Comparison of ENCODE assay signal across 26 mouse cellular contexts in the genomic region with DNA sequence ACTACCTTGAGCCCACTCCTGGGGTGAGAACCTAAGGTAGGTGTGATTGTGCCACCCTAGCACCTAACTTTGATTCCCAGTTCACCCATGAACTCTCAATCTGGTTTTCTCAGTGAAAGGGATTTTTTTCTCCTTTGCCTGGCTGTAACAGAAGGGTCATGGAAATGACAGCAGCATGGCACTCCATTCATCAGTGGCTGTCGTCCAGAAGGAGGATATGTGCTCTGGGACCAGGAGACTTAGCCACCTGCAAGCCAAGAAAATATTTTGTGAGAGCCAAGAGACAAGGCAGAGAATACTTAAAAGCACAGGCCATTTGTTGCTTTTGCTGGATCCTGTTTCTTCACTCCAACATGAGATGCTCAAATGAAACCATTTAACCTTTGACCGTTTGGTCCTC. TPM values are rescaled to one million over a fixed set of nuclear protein-coding genes. Genes with fewer than 3 reads are reported as not detected.
DNase-seq lines count a peak whose midpoint lies in the region; ATAC-seq and TF ChIP-seq lines count a peak whose summit lies in the region.
"Had no signal": no experiment of that assay in that cellular context is flagged by ENCODE, and none has a peak within 500 bp of the region (broad histone marks: within the 10 kb centered on the region; RNA-seq: fewer than 3 reads in every experiment).

No protein-coding gene starts in this region.

- no peak overlapping the region for H3K27ac ChIP-seq in hindbrain, postnatal 0 days
- no peak overlapping the region for H3K27ac ChIP-seq in hindbrain, embryonic 13.5 days
- H3K27ac ChIP-seq in midbrain, embryonic 11.5 days (ENCODE audit: low read depth, low read length): no peak overlapping the region
- H3K27ac ChIP-seq in midbrain, embryonic 13.5 days: no peak overlapping the region
- H3K27ac ChIP-seq: embryonic facial prominence, embryonic 13.5 days; embryonic facial prominence, embryonic 15.5 days; forebrain, embryonic 10.5 days; forebrain, embryonic 12.5 days had no signal

- 0 out of 2 replicates have a peak, but pooled peaks cover 3% of the 10 kb centered on the region for H3K4me1 ChIP-seq in hindbrain, postnatal 0 days (ENCODE audit: insufficient read depth, low read length)
- H3K4me1 ChIP-seq in hindbrain, embryonic 13.5 days (replicated peaks): peaks cover 12% of the 10 kb centered on the region
- no peaks in the 10 kb centered on the region for H3K4me1 ChIP-seq in midbrain, embryonic 11.5 days (ENCODE audit: control insufficient read depth, insufficient read depth, low read length)
- peaks cover 17% of the 10 kb centered on the region for H3K4me1 ChIP-seq in midbrain, embryonic 13.5 days (replicated peaks)
- H3K4me1 ChIP-seq: forebrain, embryonic 10.5 days had no signal

- H3K27me3 ChIP-seq in hindbrain, postnatal 0 days (ENCODE audit: insufficient read depth, low read length): no peaks in the 10 kb centered on the region; the same call in 1 of the 2 replicates
- peaks cover 18% of the 10 kb centered on the region for H3K27me3 ChIP-seq in hindbrain, embryonic 13.5 days
- H3K27me3 ChIP-seq in midbrain, embryonic 11.5 days (ENCODE audit: control insufficient read depth, insufficient read depth, low read length): peaks cover 6% of the 10 kb centered on the region
- H3K27me3 ChIP-seq in midbrain, embryonic 13.5 days: peaks cover 41% of the 10 kb centered on the region

- no peak for ATAC-seq in hindbrain, postnatal 0 days
- ATAC-seq in hindbrain, embryonic 13.5 days (ENCODE audit: low FRiP score): no peak
- no peak for ATAC-seq in midbrain, embryonic 11.5 days (ENCODE audit: low FRiP score)
- no peak for ATAC-seq in midbrain, embryonic 13.5 days
- ATAC-seq: forebrain, embryonic 14.5 days; forebrain, embryonic 16.5 days had no signal

- 55% methylated on average over 2 of the region's 2 CpGs for WGBS in hindbrain, postnatal 0 days
- 71% methylated on average over 2 of the region's 2 CpGs for WGBS in hindbrain, embryonic 13.5 days
- WGBS in midbrain, embryonic 11.5 days: 74% methylated on average over 2 of the region's 2 CpGs
- WGBS in midbrain, embryonic 13.5 days: 74% methylated on average over 2 of the region's 2 CpGs

- no peak overlapping the region for H3K9ac ChIP-seq in hindbrain, postnatal 0 days (replicated peaks; ENCODE audit: low read length)
- no peak overlapping the region for H3K9ac ChIP-seq in hindbrain, embryonic 13.5 days
- no peak overlapping the region for H3K9ac ChIP-seq in midbrain, embryonic 11.5 days (ENCODE audit: low read length)
- H3K9ac ChIP-seq in midbrain, embryonic 13.5 days (replicated peaks): no peak overlapping the region
- H3K9ac ChIP-seq: embryonic facial prominence, embryonic 13.5 days; embryonic facial prominence, embryonic 15.5 days; forebrain, embryonic 12.5 days had no signal

- DNase-seq in cerebellum, postnatal 14 days: peak; percentile 59 to 70
- DNase-seq in cerebellum, adult 9-11 months: no peak
- peak; percentile 33 for DNase-seq in hindbrain, postnatal 0 days (ENCODE audit: low spot score)
- peak; percentile 26 for DNase-seq in midbrain, embryonic 11.5 days (ENCODE audit: low spot score, missing footprints)
- DNase-seq: adrenal gland, adult 2 months; adrenal gland, postnatal 10 days; adrenal gland, postnatal 25 days; cerebellum, adult 11 months; cerebellum, adult 18-20 months; cerebellum, adult 9-10 months; cerebellum, postnatal 36 days; embryo, embryonic 11 days had no signal

- no peak for TF ChIP-seq CTCF in hindbrain, postnatal 0 days (IDR thresholded peaks at IDR 0.05; ENCODE audit: low read depth)

- H3K36me3 ChIP-seq in hindbrain, postnatal 0 days (ENCODE audit: insufficient read depth, low read length): no peaks in the 10 kb centered on the region
- no peaks in the 10 kb centered on the region for H3K36me3 ChIP-seq in hindbrain, embryonic 13.5 days
- no peaks in the 10 kb centered on the region for H3K36me3 ChIP-seq in midbrain, embryonic 11.5 days (ENCODE audit: control insufficient read depth, insufficient read depth, low read length)
- H3K36me3 ChIP-seq in midbrain, embryonic 13.5 days: no peaks in the 10 kb centered on the region
- H3K36me3 ChIP-seq: embryonic facial prominence, embryonic 13.5 days; embryonic facial prominence, embryonic 15.5 days; forebrain, embryonic 10.5 days; forebrain, embryonic 12.5 days had no signal

- no peak overlapping the region for H3K4me3 ChIP-seq in hindbrain, postnatal 0 days (ENCODE audit: low read length)
- no peak overlapping the region for H3K4me3 ChIP-seq in hindbrain, embryonic 13.5 days
- H3K4me3 ChIP-seq in midbrain, embryonic 11.5 days (ENCODE audit: low read depth, low read length): no peak overlapping the region
- no peak overlapping the region for H3K4me3 ChIP-seq in midbrain, embryonic 13.5 days (replicated peaks)
- H3K4me3 ChIP-seq: embryonic facial prominence, embryonic 13.5 days; embryonic facial prominence, embryonic 15.5 days; erythroblast, embryonic 14.5 days; forebrain, embryonic 10.5 days; forebrain, embryonic 12.5 days had no signal

- no peaks in the 10 kb centered on the region for H3K9me3 ChIP-seq in hindbrain, postnatal 0 days (ENCODE audit: low read length)
- H3K9me3 ChIP-seq in hindbrain, embryonic 13.5 days: no peaks in the 10 kb centered on the region
- no peaks in the 10 kb centered on the region for H3K9me3 ChIP-seq in midbrain, embryonic 11.5 days (ENCODE audit: control insufficient read depth, low read length)
- H3K9me3 ChIP-seq in midbrain, embryonic 13.5 days: no peaks in the 10 kb centered on the region
- H3K9me3 ChIP-seq: embryonic facial prominence, embryonic 13.5 days; embryonic facial prominence, embryonic 15.5 days; forebrain, embryonic 10.5 days; forebrain, embryonic 12.5 days had no signal

- H3K4me2 ChIP-seq in hindbrain, postnatal 0 days (ENCODE audit: low read depth, low read length): no peak overlapping the region
- no peak overlapping the region for H3K4me2 ChIP-seq in hindbrain, embryonic 13.5 days
- no peak overlapping the region for H3K4me2 ChIP-seq in midbrain, embryonic 11.5 days
- H3K4me2 ChIP-seq in midbrain, embryonic 13.5 days (replicated peaks): no peak overlapping the region
- H3K4me2 ChIP-seq: embryonic facial prominence, embryonic 13.5 days; embryonic facial prominence, embryonic 15.5 days; forebrain, embryonic 12.5 days had no signal

RNA-seq across cellular contexts. Expression of gene Prlhr, which starts 6.6 kb away (rescaled TPM):
- total RNA-seq in hindbrain, postnatal 0 days (2014; rRNA removed): 7.3 and 9.7 TPM in 2 replicates
- 0.18 and 0.44 TPM in 2 replicates for polyA plus RNA-seq in hindbrain, postnatal 0 days (2015; fragmentation: Nextera tagmentation; extraction: Ambion mirVana)
- 0.12 and 0.17 TPM in 2 replicates for polyA plus RNA-seq in hindbrain, embryonic 13.5 days (2015; fragmentation: Nextera tagmentation; extraction: Ambion mirVana)
- not detected in 2 replicates for polyA plus RNA-seq in midbrain, embryonic 11.5 days (2014; fragmentation: Nextera tagmentation; extraction: Ambion mirVana)
- 0.09 TPM in 1 of 2 replicates, not detected in the other for polyA plus RNA-seq in midbrain, embryonic 13.5 days (2015; fragmentation: Nextera tagmentation; extraction: Ambion mirVana)
- total RNA-seq: common myeloid progenitor, adult 5-6 weeks; ES-E14; MEL had no signal
- polyA plus RNA-seq: C2C12; embryonic facial prominence, embryonic 11.5 days; embryonic facial prominence, embryonic 13.5 days; embryonic facial prominence, embryonic 15.5 days; erythroblast, embryonic 14.5 days; forebrain, embryonic 10.5 days; forebrain, embryonic 12.5 days had no signal
